Mouse (Mus musculus): ENCODE results near the gene Krtap19-1.

Gene Krtap19-1

DNA sequence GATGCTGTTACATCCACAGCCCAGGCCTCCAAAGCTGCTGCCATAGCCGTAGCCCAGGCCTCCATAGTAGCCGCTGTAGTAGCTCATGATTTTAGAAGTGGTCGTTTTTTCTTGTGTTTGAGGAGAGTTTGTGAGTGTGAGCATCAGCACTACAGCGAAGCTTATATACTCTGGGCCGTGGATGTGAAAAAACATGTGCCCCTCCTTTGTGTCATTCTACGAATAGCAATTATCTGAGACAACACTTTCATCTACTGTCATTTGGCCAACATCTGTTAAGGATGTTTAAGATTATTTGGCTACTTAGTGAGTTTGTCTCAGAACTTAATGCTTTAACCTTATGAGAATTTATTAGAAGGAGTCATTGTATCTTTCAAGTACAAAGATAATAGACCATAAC, at the start of gene Krtap19-1:
Krtap19-1 (minus strand) TSS at position 101 of the 400 bp plus-strand sequence.
- CTCF ChIA-PET: no interaction called here

DNA sequence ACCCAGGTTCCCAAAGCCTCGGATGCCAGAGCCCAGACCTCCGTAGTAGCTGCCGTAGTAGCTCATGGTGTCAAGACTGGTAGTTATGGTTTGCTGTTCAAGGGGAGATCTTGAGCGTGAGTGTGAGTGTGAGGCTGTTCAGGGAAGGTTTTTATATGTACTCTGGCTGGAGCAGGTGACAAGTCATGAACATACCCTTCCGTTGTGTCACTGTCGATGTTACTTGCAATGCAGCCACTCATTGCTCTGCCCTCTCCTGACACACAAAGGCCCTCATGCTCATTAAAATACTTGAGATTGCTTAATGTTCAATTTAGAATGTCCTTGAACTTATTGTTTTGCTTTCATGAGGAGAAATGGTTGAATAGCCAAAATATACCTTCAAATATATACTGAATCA, 27.1 kb upstream of the Krtap19-1 start, which contains the start of gene Krtap19-5:
Krtap19-5 (minus strand) TSS at position 101 of the 400 bp plus-strand sequence.
- CTCF ChIA-PET: no interaction called here

- CTCF ChIA-PET: no interaction called here
These were observed 17.7 kb upstream of the Krtap19-1 start for GRCm38 (mm10) chr16:88886870-88887269.

DNA sequence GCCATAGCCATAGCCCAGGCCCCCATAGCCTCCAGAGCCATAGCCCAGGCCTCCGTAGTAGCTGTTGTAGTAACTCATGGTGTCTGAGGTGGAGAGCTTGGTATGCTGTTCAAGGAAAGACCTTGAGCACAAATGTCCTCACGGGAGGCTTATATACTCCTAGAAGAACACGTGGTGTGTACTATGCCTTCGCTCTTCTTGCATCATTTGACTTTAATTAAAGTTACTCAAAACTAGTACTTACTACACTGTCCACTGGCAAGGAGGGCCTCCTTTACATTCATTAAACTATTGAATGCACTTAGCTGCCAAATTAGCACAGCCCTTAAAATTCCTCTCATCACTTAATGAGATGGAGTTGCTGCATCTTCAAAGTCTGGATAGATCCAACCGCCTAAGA, 15.8 kb upstream of the Krtap19-1 start, which contains the start of gene Krtap19-4:
Krtap19-4 (minus strand) TSS at position 101 of the 400 bp plus-strand sequence.
- CTCF ChIA-PET: no interaction called here

GRCm38 (mm10) chr16:88877938-88878337, 8.7 kb upstream of the Krtap19-1 start, which contains the start of gene Krtap19-3:
Gene Krtap19-3, minus strand, starts transcription at chr16:88878038.
- CTCF ChIA-PET: interaction anchor here (0.8 kb wide), 1 partner anchor 25 kb away, joined by 6 read pairs; no protein-coding TSS in a partner anchor

DNA sequence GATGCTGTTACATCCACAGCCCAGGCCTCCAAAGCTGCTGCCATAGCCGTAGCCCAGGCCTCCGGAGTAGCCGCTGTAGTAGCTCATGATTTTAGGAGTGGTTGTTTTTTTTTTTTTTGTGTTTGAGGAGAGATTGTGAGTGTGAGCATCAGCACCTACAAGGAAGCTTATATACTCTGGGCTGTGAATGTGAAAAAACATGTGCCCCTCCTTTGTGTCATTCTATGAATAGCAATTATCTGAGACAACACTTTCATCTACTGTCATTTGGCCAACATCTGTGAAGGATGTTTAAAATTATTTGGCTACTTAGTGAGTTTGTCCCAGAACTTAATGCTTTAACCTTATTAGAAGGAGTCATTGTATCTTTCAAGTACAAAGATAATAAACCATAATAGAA, 5.0 kb upstream of the Krtap19-1 start, which contains the start of gene Krtap19-2:
Krtap19-2 (minus strand) TSS at position 101 of the 400 bp plus-strand sequence.
- CTCF ChIA-PET: no interaction called here

DNA sequence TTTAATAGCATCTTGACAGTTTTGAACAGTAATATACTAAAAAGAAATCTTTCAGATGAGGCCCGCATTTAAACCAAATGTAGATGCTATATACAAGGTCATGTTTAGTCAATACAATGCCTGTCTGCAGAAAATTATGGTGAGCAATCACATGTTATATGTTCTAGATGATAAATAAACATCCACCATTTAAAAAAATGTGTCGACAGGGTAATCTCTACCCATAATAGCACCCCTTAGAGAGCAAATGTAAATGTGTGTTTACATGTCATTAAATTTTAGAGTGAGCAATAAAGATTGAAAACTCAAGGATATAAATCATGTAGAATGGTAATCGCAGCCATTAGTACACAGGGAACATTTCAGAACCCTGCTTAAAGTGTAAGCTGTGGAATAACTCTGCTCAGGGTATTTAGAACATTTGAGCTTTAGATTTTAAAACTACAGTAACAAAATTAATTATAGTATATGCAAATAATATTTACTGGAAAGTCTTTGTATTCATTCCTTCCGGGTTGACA, 4.3 kb downstream of the Krtap19-1 start:
- CTCF ChIA-PET: no interaction called here

- CTCF ChIA-PET: no interaction called here
These were observed 17.8 kb downstream of the Krtap19-1 start for GRCm38 (mm10) chr16:88851450-88851849.

DNA sequence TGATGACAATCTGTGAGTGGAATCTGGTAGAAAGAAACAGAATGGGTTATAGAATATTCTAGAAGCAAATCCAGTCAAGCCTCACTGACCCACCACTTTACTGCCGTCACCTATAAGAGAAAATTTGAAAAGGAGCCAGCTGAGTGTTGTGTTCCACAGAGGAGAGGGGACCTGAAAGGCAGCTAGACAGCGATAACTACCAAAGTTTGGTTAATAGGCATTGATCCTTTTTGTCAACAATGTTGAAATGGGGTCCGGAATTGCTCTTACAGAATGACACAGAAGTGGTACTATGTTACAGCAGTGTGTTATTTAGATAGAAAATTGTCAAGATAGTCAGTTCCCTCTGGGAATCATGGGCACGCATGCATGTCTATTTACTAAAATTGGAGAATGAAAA, 20.7 kb downstream of the Krtap19-1 start:
- CTCF ChIA-PET: interaction anchor here (0.6 kb wide), 1 partner anchor 19 kb away, joined by 3 read pairs; no protein-coding TSS in a partner anchor

DNA sequence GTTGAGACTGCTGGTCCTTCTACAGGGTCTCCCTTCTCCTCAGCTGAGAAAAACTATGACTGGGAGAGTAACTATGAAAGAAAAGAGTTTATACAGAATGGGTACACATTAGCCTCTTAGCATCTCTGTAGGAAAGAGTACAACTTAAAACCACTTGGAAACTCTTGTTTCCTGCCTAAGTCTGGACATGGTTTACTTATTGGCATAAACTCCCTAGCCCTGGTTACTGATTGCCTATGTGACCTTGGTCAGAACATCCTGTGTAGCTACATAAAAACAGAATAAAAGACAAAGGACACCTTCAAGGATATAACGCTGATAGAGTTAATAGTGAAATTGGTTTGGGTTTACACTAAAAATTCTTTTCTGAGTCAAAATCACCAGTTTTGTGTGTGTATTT, 21.8 kb downstream of the Krtap19-1 start:
- CTCF ChIA-PET: no interaction called here

DNA sequence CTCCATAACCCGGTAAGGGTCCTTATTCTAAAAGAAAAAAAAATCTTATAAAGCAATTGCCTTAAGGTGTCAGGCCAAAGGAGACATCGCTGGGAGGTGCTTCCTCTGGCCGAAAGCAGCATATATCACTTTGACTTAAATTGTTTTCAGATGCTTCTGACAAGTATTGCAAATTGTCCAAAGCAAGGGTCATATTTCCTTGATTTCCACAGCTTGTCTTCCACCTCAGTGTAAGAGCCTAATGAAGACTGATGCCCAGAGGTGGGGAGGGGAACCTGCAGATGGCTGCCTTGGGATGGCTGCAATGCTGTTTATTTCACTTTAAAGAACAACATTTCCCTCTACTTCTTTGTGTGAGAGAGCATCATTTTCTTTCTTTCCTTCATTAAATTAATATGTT, 42.2 kb downstream of the Krtap19-1 start:
- CTCF ChIA-PET: no interaction called here

DNA sequence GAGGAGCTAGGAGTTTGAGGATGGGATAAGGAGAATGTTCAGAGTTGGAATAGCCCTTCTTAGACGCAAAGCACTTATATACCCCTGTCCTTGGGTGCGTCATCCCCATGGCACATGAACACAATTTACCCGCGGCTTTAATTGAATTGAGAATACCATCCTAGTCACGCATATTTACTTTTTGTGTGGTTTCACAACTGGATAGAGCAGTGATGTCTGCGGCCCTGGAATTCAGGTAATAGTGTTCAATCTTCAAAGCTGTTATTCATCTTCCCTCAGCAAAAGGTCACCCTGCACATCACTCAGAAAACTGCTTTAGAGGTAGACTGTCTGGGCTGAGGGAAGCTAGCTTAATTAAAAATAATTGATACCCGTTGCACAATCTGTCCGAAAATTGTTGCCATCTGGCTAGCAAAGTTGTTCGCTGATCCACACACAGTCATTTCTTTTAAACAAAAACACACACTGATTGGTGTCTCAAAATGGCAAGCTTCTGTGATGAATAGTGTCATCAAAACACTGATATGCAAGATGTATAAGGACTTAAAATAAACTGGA, 43.0 kb downstream of the Krtap19-1 start, which contains the start of gene Krtap14:
Krtap14 (minus strand) TSS at position 51 of the 558 bp plus-strand sequence.
- CTCF ChIA-PET: no interaction called here

DNA sequence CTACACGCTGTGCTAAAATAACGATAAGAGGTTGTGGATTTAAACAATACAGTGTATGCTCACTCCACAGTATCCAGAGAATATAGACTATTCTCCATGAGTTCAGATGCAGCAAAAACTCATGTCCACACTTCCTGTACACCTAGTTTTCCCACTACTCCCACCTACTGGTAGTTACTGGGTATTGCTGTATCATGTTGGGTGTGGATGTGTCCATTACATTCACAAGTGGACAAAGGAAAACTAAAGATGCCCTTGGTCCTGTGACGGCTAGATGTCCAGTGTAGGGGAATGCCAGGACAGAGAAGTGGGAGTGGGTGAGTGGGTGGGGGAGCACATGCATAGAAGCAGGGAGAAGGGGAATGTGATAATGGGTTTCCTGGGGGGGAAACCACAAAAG, 45.5 kb downstream of the Krtap19-1 start:
- CTCF ChIA-PET: no interaction called here

DNA sequence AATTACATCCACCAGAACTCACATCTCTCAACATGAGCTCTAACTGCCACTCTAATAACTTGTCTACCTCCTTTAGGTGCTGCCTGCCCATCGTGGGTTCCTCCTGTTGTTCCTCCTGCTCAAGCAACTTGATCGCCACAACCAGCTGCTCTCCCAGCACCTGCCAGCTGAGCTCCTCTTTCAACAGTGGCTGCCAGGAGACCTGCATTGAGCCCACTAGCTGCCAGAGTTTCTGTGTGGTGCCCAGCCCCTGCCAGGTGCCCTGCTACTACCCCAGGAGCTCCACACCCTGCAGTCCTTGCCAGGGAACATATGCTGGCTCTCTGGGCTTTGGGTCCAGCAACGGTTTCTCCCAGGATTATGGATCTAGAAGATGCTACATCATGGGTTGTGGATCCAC, 49.1 kb downstream of the Krtap19-1 start, which contains the start of gene Krtap15:
Krtap15 (plus strand) TSS at position 150 of the 400 bp plus-strand sequence.
- CTCF ChIA-PET: no interaction called here

Measured in spleen, embryonic (tissue).